Mouse (Mus musculus) heart, embryonic 15.5 days (tissue): ENCODE measurements around the gene Pde9a. TPM values are rescaled to one million over a fixed set of nuclear protein-coding genes. Genes with fewer than 3 reads are reported as not detected.

ENCODE experiments used
- ATAC-seq: fragments of 200-750 bp; cut with Nextera tagmentation; replicated peaks from 2 replicates; pipeline ENCODE4 v1.8.0; 2017; ENCODE audit warnings: low read depth, moderate TSS enrichment; ENCODE audit not compliant: insufficient number of reproducible peaks, insufficient read depth, low FRiP score
- H3K27ac ChIP-seq: fragments of 300-500 bp; sonication (generic); 2 replicates; pipeline ENCODE4 v1.5.1; 2015; ENCODE audit warnings: mild to moderate bottlenecking, inconsistent platforms
- H3K27me3 ChIP-seq: fragments of 300-500 bp; sonication (generic); 2 replicates; pipeline ENCODE4 v1.6.1; 2015; ENCODE audit warnings: inconsistent platforms
- H3K36me3 ChIP-seq: fragments of 300-500 bp; sonication (generic); 2 replicates; pipeline ENCODE4 v1.6.1; 2015; ENCODE audit warnings: mild to moderate bottlenecking, inconsistent platforms
- H3K4me1 ChIP-seq: fragments of 300-500 bp; sonication (generic); replicated peaks from 2 replicates; pipeline ENCODE4 v1.6.1; 2015; ENCODE audit warnings: inconsistent platforms
- H3K4me2 ChIP-seq: fragments of 300-500 bp; sonication (generic); 2 replicates; pipeline ENCODE4 v1.6.1; 2015; ENCODE audit warnings: inconsistent platforms, mild to moderate bottlenecking, moderate library complexity
- H3K4me3 ChIP-seq: fragments of 300-500 bp; sonication (generic); 2 replicates; pipeline ENCODE4 v1.5.1; 2015; ENCODE audit warnings: mild to moderate bottlenecking, inconsistent platforms
- H3K9ac ChIP-seq: fragments of 300-500 bp; sonication (generic); 2 replicates; pipeline ENCODE4 v1.6.1; 2015; ENCODE audit warnings: mild to moderate bottlenecking, inconsistent platforms
- H3K9me3 ChIP-seq: fragments of 300-500 bp; sonication (generic); replicated peaks from 2 replicates; pipeline ENCODE4 v1.6.1; 2016; ENCODE audit warnings: inconsistent platforms
- WGBS: fragments of 180-500 bp; shearing (Covaris S2); methylation state at CpG from one replicate; pipeline ENCODE4 v1.1.7; 2015; ENCODE audit warnings: mixed read lengths; 5-methylcytosine and 5-hydroxymethylcytosine counted together
- polyA plus RNA-seq: library from polyadenylated mRNA; unstranded; fragments of >200 nt; fragmentation: Nextera tagmentation; extraction: Ambion mirVana; gene quantifications from 2 replicates; pipeline ENCODE4 v1.2.1, GENCODE M21; 2015

Pde9a gene
- polyA plus RNA-seq, 1 experiment from 2014 or later = 7.4 TPM

- under 1% methylated on average over 45 of the region's 45 CpGs for WGBS
- peaks cover 21% of the 10 kb centered on the region for H3K36me3 ChIP-seq
- ATAC-seq = peak; percentile 98
- no peaks in the 10 kb centered on the region for H3K27me3 ChIP-seq
- peak within 1 kb of the TSS; percentile 69 for H3K4me2 ChIP-seq
- H3K4me3 ChIP-seq = peak within 1 kb of the TSS; percentile 69
- peak within 1 kb of the TSS; percentile 89 for H3K27ac ChIP-seq
- no peaks in the 10 kb centered on the region for H3K9me3 ChIP-seq
- H3K4me1 ChIP-seq = peaks cover 31% of the 10 kb centered on the region
- H3K9ac ChIP-seq = peak within 1 kb of the TSS; percentile 84
These were observed 134.2 kb downstream of the Pde9a start, which contains the start of the genes Wdr4 and Ndufv3 for GRCm38 (mm10) chr17:31519946-31520838. TSS of gene Wdr4 (minus strand) at chr17:31519980. TSS of gene Ndufv3 (plus strand) at chr17:31520115.

DNA sequence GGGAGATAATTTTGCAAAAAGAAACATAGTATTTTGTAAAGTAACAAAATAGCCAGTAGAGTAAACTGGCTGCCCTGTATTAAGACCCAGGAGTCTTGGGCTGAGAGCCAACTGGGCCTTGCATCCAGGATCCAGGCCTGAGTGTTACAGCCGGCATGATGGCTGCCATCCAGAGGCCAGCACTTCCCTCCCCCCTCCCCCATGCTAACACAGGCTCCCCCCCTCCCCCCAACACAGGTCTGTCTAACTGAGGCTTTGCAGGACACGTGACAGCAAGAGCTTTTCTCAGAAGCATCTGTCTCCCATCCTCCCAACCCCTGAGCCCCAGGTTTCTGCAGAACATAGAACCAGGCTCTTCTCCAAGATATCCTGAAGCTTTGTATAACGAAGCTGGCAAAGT is 134.9 kb downstream of the Pde9a start:
- peaks cover 31% of the 10 kb centered on the region for H3K4me1 ChIP-seq
- peak overlapping the region; percentile 69 for H3K4me2 ChIP-seq
- WGBS = 8% methylated on average over 3 of the region's 3 CpGs
- H3K9ac ChIP-seq = peak overlapping the region; percentile 84
- peak overlapping the region; percentile 69 for H3K4me3 ChIP-seq
- no peaks in the 10 kb centered on the region for H3K27me3 ChIP-seq
- H3K9me3 ChIP-seq = no peaks in the 10 kb centered on the region
- H3K27ac ChIP-seq = peak overlapping the region; percentile 89
- peaks cover 26% of the 10 kb centered on the region for H3K36me3 ChIP-seq
- ATAC-seq = 0 out of 2 replicates have a peak, but pooled peaks have one; percentile 28

- no peak for ATAC-seq
- no peak overlapping the region for H3K4me3 ChIP-seq
- peaks cover 31% of the 10 kb centered on the region for H3K4me1 ChIP-seq
- WGBS = 81% methylated on average over 6 of the region's 6 CpGs
- no peak overlapping the region for H3K9ac ChIP-seq
- no peaks in the 10 kb centered on the region for H3K27me3 ChIP-seq
- peaks cover 30% of the 10 kb centered on the region for H3K36me3 ChIP-seq
- no peaks in the 10 kb centered on the region for H3K9me3 ChIP-seq
- H3K4me2 ChIP-seq = peak overlapping the region; percentile 69
- H3K27ac ChIP-seq = 0 out of 2 replicates have a peak overlapping the region, but pooled peaks have one; percentile 89
These were observed 135.9 kb downstream of the Pde9a start for GRCm38 (mm10) chr17:31521948-31522347.

DNA sequence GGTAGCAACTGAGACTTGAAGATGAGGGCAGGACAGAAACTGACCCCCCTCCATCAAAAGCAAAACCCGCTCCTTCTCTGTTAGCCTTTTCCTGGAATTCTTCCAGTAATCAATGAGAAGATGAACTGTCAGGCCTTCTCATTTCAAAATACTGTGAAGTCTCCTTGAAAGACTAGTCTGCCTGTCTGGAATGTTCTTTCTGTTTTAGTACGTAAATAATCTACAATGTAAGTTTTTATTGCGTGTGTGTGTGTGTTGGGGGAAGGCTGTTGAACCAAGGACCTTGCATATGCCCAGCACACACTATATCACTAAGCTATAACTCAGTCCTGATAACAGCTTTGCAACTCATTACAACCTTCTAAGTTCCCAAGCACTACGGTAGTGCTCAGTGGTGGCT is 139.1 kb downstream of the Pde9a start:
- ATAC-seq = no peak
- no peak overlapping the region for H3K4me3 ChIP-seq
- H3K9me3 ChIP-seq = no peaks in the 10 kb centered on the region
- 91% methylated on average over 4 of the region's 4 CpGs for WGBS
- no peak overlapping the region for H3K4me2 ChIP-seq
- peaks cover 28% of the 10 kb centered on the region for H3K4me1 ChIP-seq
- H3K27ac ChIP-seq = no peak overlapping the region
- peaks cover 62% of the 10 kb centered on the region for H3K36me3 ChIP-seq
- no peaks in the 10 kb centered on the region for H3K27me3 ChIP-seq
- no peak overlapping the region for H3K9ac ChIP-seq

- H3K9me3 ChIP-seq = no peaks in the 10 kb centered on the region
- H3K36me3 ChIP-seq = peaks cover 67% of the 10 kb centered on the region
- H3K4me2 ChIP-seq = no peak overlapping the region
- no peak for ATAC-seq
- no peaks in the 10 kb centered on the region for H3K27me3 ChIP-seq
- no peak overlapping the region for H3K27ac ChIP-seq
- WGBS = 100% methylated on average over 3 of the region's 3 CpGs
- H3K4me1 ChIP-seq = peaks cover 28% of the 10 kb centered on the region
- no peak overlapping the region for H3K4me3 ChIP-seq
- no peak overlapping the region for H3K9ac ChIP-seq
These were observed 139.8 kb downstream of the Pde9a start for GRCm38 (mm10) chr17:31525816-31526215.

Other genes with a start within 250 kb of the Pde9a start
- gene Tff2, start 241.9 kb upstream of the Pde9a start, polyA plus RNA-seq = not detected in 2 replicates
- not detected in 2 replicates for gene Tff1, start 220.9 kb upstream of the Pde9a start, polyA plus RNA-seq
- 0.06 TPM in 1 of 2 replicates, not detected in the other for gene Tmprss3, start 187.2 kb upstream of the Pde9a start, polyA plus RNA-seq
- gene Ubash3a, start 178.3 kb upstream of the Pde9a start, polyA plus RNA-seq = 0.37 and 4.0 TPM in 2 replicates
- gene Rsph1, start 108.8 kb upstream of the Pde9a start, polyA plus RNA-seq = 2.2 and 2.3 TPM in 2 replicates
- gene Slc37a1, start 99.4 kb upstream of the Pde9a start, polyA plus RNA-seq = 8.7 and 9.1 TPM in 2 replicates
- 16.7 and 26.0 TPM in 2 replicates for gene Wdr4, start 133.8 kb downstream of the Pde9a start, polyA plus RNA-seq
- gene Ndufv3, start 133.9 kb downstream of the Pde9a start, polyA plus RNA-seq = 512 and 629 TPM in 2 replicates
- 14.0 and 19.9 TPM in 2 replicates for gene Pknox1, start 178.5 kb downstream of the Pde9a start, polyA plus RNA-seq